Mouse (Mus musculus): ENCODE results near the gene Gm21974.

- TF ChIP-seq POLR2A (IDR thresholded peaks at IDR 0.05; ENCODE audit: insufficient read length, low read depth) (no peak), MYOG (IDR thresholded peaks at IDR 0.05; ENCODE audit: control insufficient read depth in 1 of 3, insufficient read depth in 1 of 3, insufficient read length in 2 of 3, low read depth in 2 of 3) (no peak), TCF12 (IDR thresholded peaks at IDR 0.05; ENCODE audit: insufficient read depth, poor library complexity, severe bottlenecking) (no peak), REST (IDR thresholded peaks at IDR 0.05; ENCODE audit: insufficient read depth, insufficient read length) (no peak), CEBPB (IDR thresholded peaks at IDR 0.05; ENCODE audit: insufficient read depth, poor library complexity, severe bottlenecking) (no peak), SRF (IDR thresholded peaks at IDR 0.05; ENCODE audit: control insufficient read depth, insufficient read length, low read depth) (no peak), MAX (IDR thresholded peaks at IDR 0.05; ENCODE audit: low read depth) (no peak), MYOD1 (IDR thresholded peaks at IDR 0.05; ENCODE audit: control insufficient read depth in 1 of 3, insufficient read length in 2 of 3, low read depth in 2 of 3) (no peak), E2F4 (IDR thresholded peaks at IDR 0.05; ENCODE audit: insufficient read depth) (no peak), POLR2AphosphoS2 (IDR thresholded peaks at IDR 0.05; ENCODE audit: insufficient read length, low read depth) (no peak), USF1 (IDR thresholded peaks at IDR 0.05; ENCODE audit: low read depth) (no peak), TCF3 (IDR thresholded peaks at IDR 0.05; ENCODE audit: insufficient read length, low read depth) (no peak)
These were observed 8.1 kb downstream of the Gm21974 start for GRCm38 (mm10) chr7:127887191-127887590.
